Comparison of ENCODE assay signal across 12 mouse cellular contexts in the genomic region with DNA sequence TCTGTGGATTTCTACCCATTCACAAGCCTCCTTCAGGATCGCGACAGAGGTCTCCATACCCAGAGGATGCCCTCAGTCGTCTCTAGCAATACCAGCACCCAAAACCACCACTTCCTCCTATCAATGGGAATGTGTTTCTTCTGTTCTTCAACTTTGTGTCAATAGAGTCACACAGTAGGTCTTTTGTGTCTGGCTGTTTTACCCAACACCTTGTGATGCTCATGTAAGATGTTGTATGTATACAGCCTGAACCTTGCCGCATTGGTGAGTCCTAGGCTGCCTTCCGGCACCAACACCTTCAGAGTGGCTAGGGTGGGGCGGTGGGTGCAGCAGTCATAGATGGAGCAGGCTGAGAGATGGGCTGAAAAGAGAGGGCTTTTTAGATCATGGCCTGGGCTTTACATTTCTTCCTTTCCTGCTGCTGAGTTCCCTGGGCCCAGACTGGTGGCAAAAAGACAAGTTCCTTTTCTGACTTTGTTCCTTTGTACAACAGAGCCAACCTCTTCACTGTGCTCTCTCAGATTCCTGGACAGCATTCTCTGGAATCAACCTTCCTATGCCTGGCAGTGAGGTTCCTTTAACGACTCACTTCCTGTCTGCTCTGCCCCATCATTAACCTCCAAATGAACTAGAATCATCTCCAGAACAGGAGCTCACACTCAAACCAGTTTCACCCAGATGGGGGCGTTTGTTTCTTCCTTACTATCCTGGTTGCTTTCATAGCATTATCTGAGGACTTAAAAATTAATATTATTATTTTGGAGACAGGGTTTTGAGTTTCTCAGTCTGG.
A peak's percentile ranks its signal among the peaks of the same experiment; 100 is the strongest.
DNase-seq lines count a peak whose midpoint lies in the region; ATAC-seq and TF ChIP-seq lines count a peak whose summit lies in the region.
"Had no signal": no experiment of that assay in that cellular context is flagged by ENCODE, and none has a peak within 500 bp of the region (broad histone marks: within the 10 kb centered on the region; RNA-seq: fewer than 3 reads in every experiment).

No protein-coding gene starts in this region.

- DNase-seq in kidney, adult 18-20 months = no peak
- DNase-seq in MEL (ENCODE audit: low read depth, low spot score) (peak; percentile 65), ZHBTc4 (ENCODE audit: low read depth, low spot score) (peak; percentile 29)
- no peak for DNase-seq in frontal cortex, postnatal 36 days (ENCODE audit: low spot score in 2 of 2)
- no peak for DNase-seq in cerebellum, postnatal 36 days
- DNase-seq: cerebellum, postnatal 14 days; layer of hippocampus, postnatal 36 days had no signal

- H3K9ac ChIP-seq in kidney, embryonic 15.5 days = no peak overlapping the region
- H3K9ac ChIP-seq in MEL (ENCODE audit: control insufficient read depth, low read depth, low read length, poor library complexity, severe bottlenecking) = peak overlapping the region; percentile 52
- peak overlapping the region; percentile 30 for H3K9ac ChIP-seq in liver, embryonic 12.5 days

- no peaks in the 10 kb centered on the region for H3K79me2 ChIP-seq in MEL (ENCODE audit: control insufficient read depth, insufficient read depth, low read length, poor library complexity)

- peaks cover 15% of the 10 kb centered on the region for H3K4me1 ChIP-seq in kidney, embryonic 15.5 days
- H3K4me1 ChIP-seq in MEL (ENCODE audit: control insufficient read depth in 1 of 2, insufficient read depth in 2 of 2, low read length in 2 of 2) = peaks cover 22 to 59% of the 10 kb centered on the region in 2 experiments
- peaks cover 84% of the 10 kb centered on the region for H3K4me1 ChIP-seq in liver, embryonic 12.5 days

- TF ChIP-seq EP300 in MEL (IDR thresholded peaks at IDR 0.05; ENCODE audit: low read depth in 1 of 2, low read length in 2 of 2) = no peak

- H3K36me3 ChIP-seq in kidney, embryonic 15.5 days = no peaks in the 10 kb centered on the region
- peaks cover 0 to 54% of the 10 kb centered on the region in 2 experiments; a peak in 2 of 4 replicates for H3K36me3 ChIP-seq in MEL (ENCODE audit: control insufficient read depth in 1 of 2, insufficient read depth in 2 of 2, low read length in 2 of 2)
- H3K36me3 ChIP-seq in liver, embryonic 12.5 days = no peaks in the 10 kb centered on the region
- H3K36me3 ChIP-seq: G1E had no signal

- no peak; the same call in 1 of the 2 replicates for TF ChIP-seq RAD21 in MEL (IDR thresholded peaks at IDR 0.05; ENCODE audit: low read depth, low read length)

- WGBS in kidney, embryonic 15.5 days = 73% methylated on average over 8 of the region's 8 CpGs
- WGBS in liver, embryonic 12.5 days (ENCODE audit: insufficient replicate concordance) = 59% methylated on average over 8 of the region's 8 CpGs

- no peak for TF ChIP-seq POLR2A in MEL (IDR thresholded peaks at IDR 0.05; ENCODE audit: control insufficient read depth in 1 of 2, insufficient read depth in 1 of 2, low read depth in 1 of 2, low read length in 2 of 2, poor library complexity in 1 of 2)

- ATAC-seq in kidney, embryonic 15.5 days (replicated peaks; ENCODE audit: low FRiP score) = no peak
- no peak for ATAC-seq in liver, embryonic 12.5 days
- ATAC-seq: hindbrain, postnatal 0 days had no signal

- H3K4me3 ChIP-seq in kidney, embryonic 15.5 days (replicated peaks) = no peak overlapping the region
- no peak overlapping the region; a peak in 1 of 4 replicates for H3K4me3 ChIP-seq in MEL (ENCODE audit: control insufficient read depth in 1 of 2, insufficient read depth in 1 of 2, low read depth in 2 of 2, low read length in 2 of 2)
- no peak overlapping the region for H3K4me3 ChIP-seq in liver, embryonic 12.5 days

- no peaks in the 10 kb centered on the region for H3K27me3 ChIP-seq in kidney, embryonic 15.5 days
- no peaks in the 10 kb centered on the region for H3K27me3 ChIP-seq in MEL (ENCODE audit: control insufficient read depth in 1 of 2, insufficient read depth in 2 of 2, low read length in 2 of 2)
- no peaks in the 10 kb centered on the region for H3K27me3 ChIP-seq in liver, embryonic 12.5 days (replicated peaks)

- H3K27ac ChIP-seq in kidney, embryonic 15.5 days = peak overlapping the region; percentile 75
- peak overlapping the region; percentile 86 for H3K27ac ChIP-seq in MEL (ENCODE audit: control insufficient read depth, low read depth, low read length)
- peak overlapping the region; percentile 100 for H3K27ac ChIP-seq in liver, embryonic 12.5 days

- peak in 2 of 3 experiments; percentile 8 to 30; a peak in 2 of 6 replicates for TF ChIP-seq CTCF in MEL (IDR thresholded peaks at IDR 0.05 in 2 of 3, conservative IDR thresholded peaks at IDR 0.05 in 1 of 3; ENCODE audit: control insufficient read depth in 1 of 3, insufficient read depth in 1 of 3, low read depth in 2 of 3, low read length in 3 of 3, poor library complexity in 1 of 3, severe bottlenecking in 1 of 3)

- no peak overlapping the region for H3K4me2 ChIP-seq in kidney, embryonic 15.5 days
- no peak overlapping the region for H3K4me2 ChIP-seq in liver, embryonic 12.5 days
- H3K4me2 ChIP-seq: midbrain, embryonic 11.5 days had no signal

- no peaks in the 10 kb centered on the region for H3K9me3 ChIP-seq in kidney, embryonic 15.5 days (replicated peaks)
- no peaks in the 10 kb centered on the region for H3K9me3 ChIP-seq in MEL (replicated peaks; ENCODE audit: insufficient read depth, low read length)
- no peaks in the 10 kb centered on the region for H3K9me3 ChIP-seq in liver, embryonic 12.5 days (replicated peaks)
- H3K9me3 ChIP-seq: G1E had no signal

TF ChIP-seq in MEL, 35 proteins besides CTCF, POLR2A, EP300 and RAD21:
- TF ChIP-seq NELFE (IDR thresholded peaks at IDR 0.05; ENCODE audit: low read depth, low read length) (no peak), ZC3H11A (IDR thresholded peaks at IDR 0.05; ENCODE audit: low read depth, low read length) (peak; percentile 35; the same call in 1 of the 2 replicates), CHD2 (IDR thresholded peaks at IDR 0.05; ENCODE audit: low read length) (no peak), CHD1 (IDR thresholded peaks at IDR 0.05; ENCODE audit: low read depth, low read length) (no peak), MXI1 (IDR thresholded peaks at IDR 0.05; ENCODE audit: low read depth, low read length) (peak; percentile 26; the same call in 1 of the 2 replicates), HCFC1 (IDR thresholded peaks at IDR 0.05; ENCODE audit: low read depth, low read length) (no peak), SIN3A (IDR thresholded peaks at IDR 0.05; ENCODE audit: low read length) (peak; percentile 27), ELF1 (IDR thresholded peaks at IDR 0.05; ENCODE audit: low read depth, low read length) (peak; percentile 45; the same call in 1 of the 2 replicates), ZKSCAN1 (IDR thresholded peaks at IDR 0.05; ENCODE audit: low read depth, low read length) (peak; percentile 95)

Comparison
In these comparisons a context has a peak if more than half of its experiments do, and no peak if none do; other contexts are left out.
1. DNase-seq: peak in MEL (single experiment) and ZHBTc4 (single experiment); none in kidney, adult 18-20 months (single experiment), frontal cortex, postnatal 36 days (0 of 2) and cerebellum, postnatal 36 days (0 of 2).
2. Peak in every context shown above with its lines, with median percentiles within 50 percentile points of each other: H3K27ac ChIP-seq.